Mouse (Mus musculus) kidney, postnatal 36 days (tissue): ENCODE results near the gene Ppp2r5a.

Experiments used
- DNase-seq, 2 experiments: peaks; one replicate each; pipeline ENCODE4 v3.0.0; 2021 to 2022; ENCODE audit warnings: mixed read lengths in 2 of 2

Ppp2r5a gene

DNA sequence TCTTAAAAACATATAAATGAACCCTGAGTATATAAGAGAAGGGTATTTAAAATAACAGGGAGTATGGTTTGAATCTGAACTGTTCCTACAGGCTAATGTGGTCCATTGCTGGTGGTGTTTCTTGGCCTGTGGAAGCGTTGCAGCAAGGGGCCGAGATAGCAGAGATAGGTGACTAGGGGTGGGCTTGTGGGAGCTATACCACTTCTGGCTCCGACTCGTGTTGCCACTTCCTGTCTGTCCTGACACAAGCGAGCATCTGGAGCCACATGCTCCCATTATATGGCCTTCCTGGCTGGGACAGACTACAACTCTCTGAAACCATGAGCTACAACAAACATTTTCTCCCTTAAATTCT lies 27.5 kb downstream of the Ppp2r5a start:
- no peak for DNase-seq

DNA sequence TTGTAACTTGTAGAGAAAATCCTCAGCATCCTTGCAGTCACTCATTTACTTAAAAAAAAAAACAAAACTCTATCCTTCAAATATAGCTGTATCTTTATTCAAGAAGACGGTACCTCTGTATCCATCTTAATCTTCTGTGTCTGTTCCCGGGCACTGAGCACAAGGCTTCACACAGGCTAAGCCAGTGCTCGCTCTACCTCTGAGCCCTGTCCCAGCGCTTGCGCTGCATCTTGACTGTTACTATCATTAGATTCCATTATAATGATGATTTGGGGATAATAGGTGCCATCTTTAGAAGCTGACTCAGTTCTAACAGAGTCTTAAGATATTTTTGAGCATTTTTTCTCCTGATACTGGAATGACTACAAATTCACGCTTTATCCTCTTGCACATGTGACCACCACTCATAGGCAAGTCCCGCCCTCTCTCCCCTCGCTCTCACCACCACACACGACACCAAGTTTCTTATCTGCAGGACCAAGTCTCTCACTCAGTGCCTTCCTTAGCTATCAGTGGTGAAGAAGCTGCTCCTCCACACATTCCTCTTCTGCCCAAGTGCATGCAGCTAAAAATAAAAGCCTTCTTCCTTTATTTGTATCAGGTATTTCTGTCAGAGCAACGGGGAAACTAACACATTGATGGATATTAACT lies 28.0 kb downstream of the Ppp2r5a start:
- no peak for DNase-seq

DNA sequence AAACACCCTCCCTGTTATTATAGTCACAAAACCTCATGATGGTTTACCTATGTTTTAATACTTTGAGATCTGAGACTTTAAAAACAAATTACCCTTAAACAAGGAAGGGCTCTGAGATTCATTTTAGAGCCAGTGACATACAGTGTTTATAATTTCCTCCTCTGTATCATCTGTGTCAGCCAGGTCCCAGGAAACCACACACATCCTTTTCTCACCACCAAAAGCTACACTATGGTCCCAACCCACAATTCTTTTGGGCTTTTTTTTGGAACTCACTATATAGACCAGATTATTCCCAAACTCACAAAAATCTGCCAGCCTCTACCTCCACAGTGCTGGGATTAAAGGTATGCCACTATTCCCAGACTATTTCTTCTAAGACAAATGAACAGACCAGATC lies 33.9 kb downstream of the Ppp2r5a start:
- no peak for DNase-seq

DNA sequence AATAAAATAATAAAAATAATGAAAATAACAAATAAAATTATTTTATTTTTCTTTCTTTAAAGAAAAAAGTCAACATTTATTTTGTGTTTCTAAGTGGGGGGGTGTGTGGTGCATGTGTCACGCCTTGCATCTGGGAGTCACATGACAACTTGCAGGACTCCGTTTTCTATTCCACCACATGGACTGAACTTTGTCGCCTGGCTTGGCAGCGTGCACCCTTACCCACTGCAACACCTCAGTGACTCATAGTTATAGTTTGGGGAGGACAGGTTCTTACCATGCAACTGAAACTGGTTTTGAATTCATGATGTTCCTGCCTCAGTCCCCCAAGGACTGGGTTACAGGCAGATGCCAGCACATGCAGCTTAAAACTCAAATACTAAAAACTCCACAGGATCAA lies 34.9 kb downstream of the Ppp2r5a start:
- peak; percentile 74 to 75 for DNase-seq

DNA sequence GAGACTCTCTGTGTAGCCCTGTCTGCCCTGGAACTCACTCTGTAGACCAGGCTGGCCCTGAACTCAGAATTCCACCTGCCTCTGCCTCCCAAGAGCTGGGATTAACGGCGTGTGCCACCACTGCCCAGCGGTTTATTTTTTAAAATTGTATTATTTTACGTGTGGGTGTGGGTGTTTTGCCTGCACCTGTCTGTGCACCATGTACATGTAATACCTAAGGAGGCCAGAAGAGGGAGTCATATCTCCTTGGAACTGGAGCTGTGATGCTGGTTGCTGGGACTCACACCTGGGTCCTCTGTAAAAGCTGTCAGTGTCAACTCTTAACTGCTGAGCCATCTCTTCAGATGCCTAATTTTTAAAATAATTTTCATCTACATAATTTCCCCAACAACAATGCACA lies 38.6 kb downstream of the Ppp2r5a start:
- DNase-seq: peak; percentile 36 to 49

DNA sequence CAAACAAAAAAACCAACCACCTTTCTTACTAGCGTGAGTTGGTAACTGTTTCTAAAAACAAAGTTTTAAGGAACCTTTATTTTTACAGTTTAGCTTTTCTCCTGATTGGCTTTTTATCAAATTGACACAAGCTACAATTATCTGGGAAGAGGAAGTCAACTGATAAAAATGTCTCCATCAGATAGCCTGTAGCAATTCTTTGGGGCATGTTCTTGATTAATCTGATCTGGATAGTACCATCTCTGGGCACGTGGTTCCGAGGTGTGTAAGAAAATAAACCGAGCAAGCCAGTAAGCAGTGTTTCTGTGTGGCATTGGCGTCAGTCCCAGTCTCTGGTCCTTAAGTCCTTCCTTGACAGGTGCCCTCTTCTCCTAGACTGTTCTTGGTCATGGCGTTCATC lies 40.7 kb downstream of the Ppp2r5a start:
- DNase-seq: no peak

DNA sequence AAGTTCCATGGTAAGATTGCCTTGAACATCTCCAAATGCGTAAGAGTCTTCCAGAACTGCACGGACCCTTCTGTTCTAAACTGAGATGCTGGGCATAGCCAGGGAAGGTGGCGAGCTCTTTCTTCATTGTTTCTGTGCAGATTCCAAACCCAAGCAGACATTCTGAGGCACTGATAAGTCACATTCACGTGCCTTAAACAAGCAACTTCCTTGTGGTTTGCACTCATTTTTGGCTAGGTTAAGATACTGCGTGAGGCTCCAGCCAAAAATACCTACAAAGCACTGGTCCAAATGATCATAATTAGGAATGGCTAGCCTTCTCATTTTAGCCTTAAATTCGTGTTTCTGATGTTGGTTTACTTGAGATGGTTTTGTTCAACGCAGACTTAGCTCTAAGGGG lies 43.6 kb downstream of the Ppp2r5a start:
- no peak for DNase-seq

DNA sequence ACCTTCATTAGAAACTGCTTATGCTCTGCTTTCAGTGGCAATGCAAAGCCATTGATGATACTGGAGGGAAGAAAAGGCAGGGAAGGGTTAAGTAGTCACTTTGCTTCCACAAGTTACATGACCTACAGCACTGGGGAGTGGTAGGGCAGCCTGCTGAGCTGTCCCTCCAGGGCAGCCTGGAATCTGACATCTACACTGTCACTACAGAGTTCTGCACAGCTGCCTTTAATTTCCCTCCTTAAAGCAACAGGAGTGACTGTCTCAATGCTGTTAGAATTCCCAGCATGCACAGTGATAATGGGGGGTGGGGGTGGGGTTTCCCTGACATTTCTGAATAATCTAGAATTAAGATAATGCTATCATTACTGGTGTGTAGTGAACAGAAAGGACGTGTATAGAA lies 46.1 kb downstream of the Ppp2r5a start:
- DNase-seq: no peak

DNA sequence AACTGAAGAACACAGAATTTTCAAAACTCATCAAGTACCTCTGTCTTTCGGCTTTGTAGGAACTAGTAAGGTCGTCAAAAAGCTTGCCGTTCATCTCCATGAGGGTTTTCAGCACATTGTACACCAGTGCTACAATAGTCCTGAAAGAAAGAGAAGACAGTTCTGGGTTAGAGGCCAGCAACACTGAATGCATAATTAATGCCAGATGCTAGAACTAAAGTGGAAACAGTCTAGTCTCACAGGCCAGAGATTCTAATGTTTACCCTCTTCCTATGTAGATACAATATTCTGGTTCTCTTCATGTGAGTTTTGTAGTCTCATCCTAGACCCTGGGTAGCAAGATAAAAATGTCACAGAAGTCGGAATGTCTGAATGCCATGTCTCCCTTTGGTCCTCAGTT lies 49.2 kb downstream of the Ppp2r5a start:
- no peak for DNase-seq

DNA sequence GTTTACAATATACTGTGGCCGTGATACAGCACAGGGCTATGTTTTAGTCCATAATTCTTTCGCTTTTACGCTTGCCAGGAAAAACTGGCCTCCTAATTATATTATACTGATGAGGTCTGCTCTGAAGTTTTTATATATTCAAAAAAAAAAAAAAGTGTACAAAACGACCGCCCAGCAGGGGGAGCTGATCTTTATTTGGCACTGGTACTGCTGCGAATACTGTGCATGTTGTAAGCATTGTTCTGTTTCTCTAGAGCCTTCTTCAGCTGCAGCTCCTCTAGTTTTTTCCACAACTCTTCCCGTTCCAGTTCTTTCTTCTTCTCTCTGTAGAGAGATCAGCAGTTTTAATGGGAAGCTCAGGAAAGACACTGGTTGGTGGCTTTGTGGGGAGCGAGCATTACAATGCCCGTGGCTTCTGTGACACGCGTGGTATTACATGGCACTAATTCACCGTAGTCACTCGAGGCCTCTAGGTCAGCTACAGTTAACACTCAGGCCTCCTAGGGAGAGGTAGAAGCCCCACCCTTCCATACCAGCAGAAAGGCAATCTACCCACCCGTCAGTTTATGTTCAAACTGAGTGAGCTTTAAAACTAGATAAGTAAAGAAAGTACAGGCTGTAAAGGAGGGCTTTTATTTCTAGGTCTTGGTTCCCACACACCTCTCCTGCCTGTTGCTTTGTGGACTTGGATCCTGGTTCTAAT lies 50.1 kb downstream of the Ppp2r5a start:
- peak; percentile 54 to 86 for DNase-seq

DNA sequence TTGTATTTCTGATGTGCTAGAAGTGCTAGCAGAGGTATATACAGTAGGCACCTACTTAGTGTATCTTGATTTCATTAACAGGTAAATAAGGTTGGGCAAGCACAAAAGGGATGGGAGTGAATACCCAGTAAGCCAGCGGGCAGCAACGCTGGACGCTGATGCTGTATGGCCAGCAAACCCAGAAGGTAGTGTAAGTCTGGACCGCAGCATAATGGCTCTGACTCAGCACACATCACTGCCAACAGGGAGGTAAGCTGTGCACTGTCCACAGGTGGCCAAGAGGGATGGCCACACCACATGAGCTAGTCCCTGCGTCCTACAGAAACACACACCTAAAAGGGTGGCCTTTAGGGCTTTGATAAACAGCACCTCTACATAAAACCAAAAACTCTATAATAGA lies 52.7 kb downstream of the Ppp2r5a start:
- DNase-seq: no peak

DNA sequence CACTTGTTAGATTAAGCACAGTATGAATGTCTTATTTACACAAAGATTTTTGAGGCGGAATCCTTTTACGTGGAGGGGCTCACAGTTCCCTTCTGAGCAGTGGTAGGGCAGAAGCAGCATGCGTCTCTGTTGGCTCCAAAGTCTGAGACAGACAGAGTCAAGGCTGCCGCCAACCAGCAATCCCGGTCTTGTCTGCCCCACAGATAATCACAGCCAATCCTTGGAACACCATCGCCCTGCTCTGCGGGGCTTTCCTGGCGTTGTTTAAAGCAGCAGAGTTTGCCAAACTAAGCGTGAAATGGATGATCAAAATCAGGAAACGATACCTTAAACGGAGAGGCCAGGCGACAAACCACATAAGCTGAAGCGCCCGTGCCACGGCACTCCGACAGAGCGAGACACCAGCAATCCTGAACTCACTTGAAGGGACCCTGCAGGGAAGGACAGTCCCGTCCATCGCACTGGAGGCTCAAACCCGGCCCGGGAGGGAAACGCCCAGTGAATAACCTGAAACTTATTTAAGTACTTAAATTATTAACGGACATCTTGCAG lies 53.5 kb downstream of the Ppp2r5a start:
- no peak for DNase-seq

DNA sequence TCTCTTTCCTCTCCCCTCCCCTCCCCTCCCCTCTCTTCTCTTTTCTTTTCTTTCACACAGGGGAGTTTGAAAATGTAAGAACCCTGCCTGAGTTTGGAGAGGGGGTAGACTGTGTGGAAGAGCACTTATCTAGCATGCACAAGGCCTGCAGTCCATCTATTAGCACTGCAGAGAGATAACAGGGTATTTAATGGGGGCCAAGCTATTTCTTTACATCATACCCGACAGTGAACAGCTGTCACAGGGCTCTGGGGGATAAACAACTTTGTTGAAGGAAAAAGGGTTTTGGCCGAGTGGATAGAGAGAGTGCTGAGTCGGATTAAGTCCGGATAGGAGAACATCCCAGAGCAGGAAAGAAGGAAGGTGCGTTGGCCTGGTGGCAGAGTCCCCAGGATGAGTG lies 54.1 kb downstream of the Ppp2r5a start:
- DNase-seq: no peak

DNA sequence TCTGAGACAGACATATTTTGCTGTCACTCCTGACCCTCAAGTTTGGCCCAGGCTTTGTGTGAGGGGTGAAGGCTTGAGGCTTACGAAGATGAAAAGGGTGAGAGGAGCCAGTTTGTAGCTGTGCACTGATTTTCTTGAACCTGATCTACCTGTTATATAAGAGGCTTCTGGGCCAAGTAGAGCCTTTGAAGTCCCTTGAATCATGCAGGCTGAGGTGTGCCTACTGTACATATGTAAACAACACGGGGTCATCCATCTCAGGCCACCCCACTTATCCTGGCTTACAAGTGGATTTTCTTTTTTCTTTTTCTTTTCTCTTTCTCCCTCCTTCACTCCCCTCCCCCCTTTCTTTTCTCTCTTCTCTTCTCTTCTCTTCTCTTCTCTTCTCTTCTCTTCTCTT lies 54.5 kb downstream of the Ppp2r5a start:
- no peak for DNase-seq

DNA sequence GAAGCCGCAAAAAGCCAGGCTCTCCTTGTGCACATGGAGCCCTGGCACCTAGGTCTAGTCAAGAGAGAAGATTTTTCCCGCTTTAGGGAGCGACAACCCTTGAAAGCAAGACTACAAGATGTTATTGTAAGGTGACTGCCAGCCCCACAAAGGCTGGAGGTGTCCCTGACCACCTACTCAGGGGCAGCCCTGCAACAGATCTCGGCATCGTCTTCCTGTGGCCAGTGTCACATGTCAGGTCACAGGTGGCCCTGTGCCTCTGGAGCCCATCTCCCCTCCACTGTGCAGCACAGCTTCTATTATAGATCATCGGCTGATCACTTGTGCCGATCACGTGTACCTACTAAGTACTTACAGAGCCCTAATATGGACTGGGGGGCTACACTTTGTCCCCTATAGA lies 55.5 kb downstream of the Ppp2r5a start:
- DNase-seq: no peak

DNA sequence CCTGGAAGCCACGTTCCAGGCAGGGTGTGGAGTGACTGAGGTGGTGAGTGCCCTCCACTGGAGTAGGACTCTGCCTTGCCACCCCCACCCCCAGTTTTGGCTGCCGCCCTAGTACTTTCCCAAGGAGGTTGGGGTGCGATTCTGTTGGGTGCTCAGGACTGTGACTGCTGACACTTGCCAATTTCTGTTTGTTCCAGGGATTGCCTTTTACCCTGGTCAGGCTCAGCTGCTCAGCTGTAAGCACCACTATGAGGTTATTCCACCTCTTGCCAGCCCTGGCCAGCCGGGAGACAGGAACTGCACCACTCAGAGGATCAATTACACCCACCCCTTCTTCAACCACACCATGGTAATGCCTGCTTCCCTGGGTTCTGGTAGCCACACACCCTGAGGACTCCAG lies 62.5 kb downstream of the Ppp2r5a start:
- DNase-seq: peak; percentile 56 to 67

DNA sequence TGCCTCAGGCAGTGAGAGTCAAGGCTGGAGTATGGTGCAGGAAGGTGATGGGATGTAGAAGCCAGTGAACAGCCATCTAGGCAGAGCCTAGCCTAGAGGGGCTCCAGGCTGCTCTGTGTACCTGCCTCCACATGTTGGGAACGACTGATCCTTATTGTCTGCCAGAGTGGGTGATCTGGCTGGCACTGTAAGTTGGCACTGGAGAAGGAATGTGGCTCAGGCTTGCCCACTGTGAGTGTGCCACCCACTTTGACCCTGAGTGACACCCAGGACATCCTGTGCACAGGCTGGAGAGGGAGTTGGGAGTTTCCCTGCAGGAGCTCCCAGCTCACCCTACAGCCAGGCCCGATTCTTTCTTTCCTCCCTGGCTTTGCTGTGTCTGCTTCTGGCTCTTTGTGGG lies 63.2 kb downstream of the Ppp2r5a start:
- peak in 1 of 2 experiments; percentile 35 for DNase-seq

DNA sequence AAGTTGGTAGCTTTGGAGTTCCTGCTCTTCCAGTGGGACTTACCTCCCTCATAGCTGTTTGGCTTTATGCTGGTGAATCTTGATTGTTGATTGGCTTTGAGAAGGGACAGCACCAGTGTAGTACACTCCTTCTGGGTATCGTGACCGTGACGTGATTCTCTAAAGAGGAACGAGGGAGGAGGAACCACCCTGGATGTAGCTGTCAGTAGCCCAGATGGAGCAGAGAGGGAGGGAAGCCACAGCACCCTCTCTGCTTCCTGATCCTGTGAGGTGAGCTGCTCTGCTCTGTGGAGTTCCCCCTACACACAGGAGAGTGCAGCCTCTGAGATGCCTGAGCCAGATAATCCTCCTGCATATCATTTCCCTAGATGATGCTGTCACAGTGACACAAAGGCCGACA lies 68.6 kb downstream of the Ppp2r5a start:
- no peak for DNase-seq

DNA sequence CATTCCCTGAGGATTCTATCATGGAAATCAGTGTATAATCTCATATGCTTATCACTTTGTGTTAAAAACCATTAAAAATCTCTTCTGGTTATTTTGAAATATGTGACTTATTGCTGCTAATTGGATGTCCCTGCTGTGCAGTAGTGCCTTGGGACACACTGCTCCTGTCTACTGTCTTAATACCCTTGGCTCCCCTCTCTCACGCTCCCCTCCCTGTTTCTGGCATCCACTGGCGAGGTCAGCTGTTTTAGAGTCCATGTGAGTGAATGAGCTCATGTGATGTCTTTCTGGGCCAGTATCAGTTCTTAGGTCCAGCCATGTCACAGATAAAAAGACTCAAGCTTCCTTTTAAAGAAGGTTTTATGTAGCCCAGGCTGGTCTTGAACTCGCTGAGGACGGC lies 72.7 kb downstream of the Ppp2r5a start:
- DNase-seq: peak; percentile 59 to 73

DNA sequence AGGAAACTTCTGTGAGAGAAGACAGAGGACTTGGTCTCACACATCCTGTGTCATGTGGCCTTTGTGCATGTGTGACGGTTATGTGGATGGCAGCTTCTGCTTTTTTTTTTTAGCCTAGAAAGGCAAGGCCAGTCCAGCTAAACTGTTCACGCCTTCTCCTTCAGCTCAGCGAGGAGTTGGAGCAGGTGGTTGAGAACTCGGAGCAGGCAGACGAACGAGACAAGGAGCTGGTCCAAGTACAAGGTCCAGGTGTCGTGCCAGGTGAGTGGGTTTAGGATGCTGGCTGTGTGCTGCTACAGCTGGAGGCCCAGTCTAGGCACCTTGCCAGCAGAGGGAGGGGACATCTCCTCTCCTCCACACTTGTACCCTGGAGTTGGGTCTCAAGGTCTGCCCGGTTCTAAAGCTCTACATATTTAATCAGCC lies 75.0 kb downstream of the Ppp2r5a start:
- DNase-seq: peak; percentile 96 to 97

DNA sequence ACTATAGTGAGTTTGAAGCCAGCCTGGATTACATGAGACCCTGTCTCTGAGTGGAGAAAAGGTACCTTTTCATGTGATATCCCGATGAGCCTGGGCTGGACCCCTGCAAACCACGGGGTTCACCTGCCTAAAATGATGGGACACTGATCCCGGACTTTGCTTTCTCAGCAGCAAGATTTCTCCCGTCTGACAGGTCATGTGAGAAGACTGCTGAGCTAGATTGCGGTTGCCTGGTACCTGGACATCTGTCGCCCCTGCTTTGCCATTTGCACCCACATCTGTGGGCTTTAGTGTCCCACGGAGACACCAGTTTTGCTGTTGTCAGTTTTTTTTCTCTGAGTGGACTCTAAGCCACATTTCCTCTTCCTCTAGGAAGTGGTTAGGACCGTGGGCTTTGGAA lies 75.8 kb downstream of the Ppp2r5a start:
- peak; percentile 48 to 50 for DNase-seq

DNA sequence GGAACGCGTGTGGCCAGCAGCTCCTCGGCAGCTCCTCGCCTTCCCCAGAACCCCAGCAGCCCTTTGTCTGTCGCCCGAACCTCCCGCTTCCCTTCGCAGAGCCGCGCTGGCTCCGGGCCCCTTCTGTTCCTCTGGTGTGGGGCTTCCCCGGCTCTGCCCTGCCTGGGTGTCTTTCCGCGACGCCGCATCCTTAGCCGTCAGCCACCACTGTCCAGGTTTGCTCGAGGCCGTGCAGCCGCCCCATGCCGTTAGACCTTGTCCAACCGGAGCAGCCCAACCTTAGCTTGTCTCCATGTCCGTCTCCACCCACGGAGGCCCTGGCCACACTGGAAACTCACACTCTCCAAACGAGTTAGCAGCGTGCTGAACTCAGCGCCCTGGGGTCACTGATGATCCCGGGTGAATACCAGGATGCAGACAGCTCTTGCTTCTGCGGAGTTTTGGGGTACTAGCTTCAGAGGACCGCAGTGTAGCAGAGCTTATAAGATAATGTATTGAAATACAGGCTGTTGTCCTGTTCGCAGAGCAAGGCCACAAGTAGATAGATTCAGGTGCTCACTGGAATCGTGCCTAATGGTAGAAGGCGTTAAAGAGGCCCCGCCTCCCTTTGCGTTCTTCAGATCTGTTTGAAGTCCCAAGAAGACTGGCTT lies 76.7 kb downstream of the Ppp2r5a start:
- DNase-seq: peak in 1 of 2 experiments; percentile 65

DNA sequence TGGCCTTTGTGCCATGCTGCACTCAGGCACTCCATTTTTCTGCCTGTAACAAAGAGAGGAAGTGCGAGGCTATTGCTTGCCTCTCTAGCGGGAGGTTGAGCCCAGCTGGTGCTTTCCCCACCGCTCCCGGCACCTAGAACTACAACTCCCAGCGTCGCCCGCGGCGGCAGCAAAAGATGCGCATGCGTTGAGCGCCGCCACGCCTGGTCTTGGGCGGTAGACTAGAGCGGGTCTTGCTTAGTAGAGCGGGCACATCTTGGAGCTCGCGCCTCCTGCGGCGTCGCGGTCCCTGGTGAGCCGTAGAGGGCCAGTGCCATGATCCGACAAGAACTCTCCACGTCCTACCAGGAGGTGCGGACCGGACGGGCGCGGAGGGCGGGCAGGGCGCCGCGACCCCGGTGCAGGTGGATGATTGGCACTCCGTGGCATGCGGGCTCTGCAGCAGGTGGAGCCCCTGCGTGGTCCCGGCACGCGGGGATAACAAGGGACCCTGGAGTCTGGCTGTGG lies 77.3 kb downstream of the Ppp2r5a start, which contains the start of gene Tmem206:
Tmem206 (plus strand) TSS at position 187 of the 507 bp plus-strand sequence.
- peak; percentile 95 to 97 for DNase-seq
